Mouse (Mus musculus) cerebellum, adult 2 months (tissue): ENCODE measurements around the gene Fam173a. TPM values are rescaled to one million over a fixed set of nuclear protein-coding genes. Genes with fewer than 3 reads are reported as not detected.
A peak's percentile ranks its signal among the peaks of the same experiment; 100 is the strongest.

Source experiments
- DNase-seq, 2 experiments: peaks; one replicate each; pipeline ENCODE4 v3.0.0; 2021
- H3K27ac ChIP-seq: fragments of 200-500 bp; 2 replicates; pipeline ENCODE4 v1.5.1; 2012; ENCODE audit warnings: low read length, control low read depth, inconsistent platforms; ENCODE audit not compliant: insufficient read depth
- H3K27me3 ChIP-seq: fragments of 200-500 bp; 2 replicates; pipeline ENCODE4 v1.6.1; 2012; ENCODE audit warnings: inconsistent platforms, mild to moderate bottlenecking, low read length, moderate library complexity; ENCODE audit not compliant: control insufficient read depth, insufficient read depth
- H3K4me1 ChIP-seq: fragments of 200-500 bp; 2 replicates; pipeline ENCODE4 v1.6.1; 2011; ENCODE audit warnings: low read length; ENCODE audit not compliant: control insufficient read depth, insufficient read depth
- H3K4me3 ChIP-seq: fragments of 200-500 bp; replicated peaks from 2 replicates; pipeline ENCODE3; 2011; ENCODE audit warnings: mild to moderate bottlenecking, low read depth, low read length, control low read depth; ENCODE audit not compliant: insufficient read depth
- CTCF ChIP-seq: fragments of 200-500 bp; IDR thresholded peaks from 2 replicates; pipeline ENCODE4 v1.5.1; 2011; ENCODE audit warnings: low read depth, mild to moderate bottlenecking, control low read depth, low read length, moderate library complexity, borderline replicate concordance; ENCODE audit not compliant: insufficient read depth
- POLR2A ChIP-seq: fragments of 200-500 bp; IDR thresholded peaks from 2 replicates; pipeline ENCODE4 v1.6.1; 2011; ENCODE audit warnings: low read length, control low read depth, borderline replicate concordance; ENCODE audit not compliant: insufficient read depth
- WGBS: fragments of 180-500 bp; shearing (Covaris S2); methylation state at CpG from one replicate; pipeline ENCODE4 v1.1.7; 2018; 5-methylcytosine and 5-hydroxymethylcytosine counted together
- polyA plus RNA-seq: library from polyadenylated mRNA; depleted of rRNA; stranded (reverse); fragments of >200 nt; gene quantifications from 2 replicates; pipeline ENCODE4 v1.2.3, GENCODE M21; 2012

Gene Fam173a
- polyA plus RNA-seq, 1 experiment, result 167 TPM

- no peaks in the 10 kb centered on the region for H3K27me3 ChIP-seq
- WGBS, result 89% methylated on average over 9 of the region's 9 CpGs
These were observed 5.8 kb downstream of the Fam173a start for GRCm38 (mm10) chr17:25786781-25787504.

DNA sequence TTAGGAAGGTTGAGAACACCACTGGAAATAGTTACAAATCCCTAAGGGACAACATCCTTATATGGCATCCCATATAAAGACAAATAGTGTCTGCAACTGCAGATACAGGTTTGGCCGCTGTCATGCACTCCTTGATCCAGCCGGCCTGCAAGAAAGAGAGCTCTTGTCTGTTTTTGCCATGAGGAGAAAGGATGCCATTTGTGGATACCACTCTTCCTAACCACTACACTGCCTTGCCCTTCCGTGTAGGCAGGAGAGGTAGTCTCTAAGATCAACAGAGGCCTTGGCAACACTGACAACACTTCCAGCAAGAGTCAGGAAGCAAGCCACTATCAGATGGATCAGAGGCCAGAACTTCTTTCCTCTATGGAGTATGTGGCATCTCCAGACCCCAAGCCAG, 6.4 kb downstream of the Fam173a start, which contains the start of gene Ccdc78:
Gene Ccdc78, plus strand, starts transcription at position 301 of the 400 bp plus-strand sequence.
- H3K27ac ChIP-seq, result no peak within 1 kb of the TSS
- H3K27me3 ChIP-seq, result no peaks in the 10 kb centered on the region
- H3K4me3 ChIP-seq, result peak within 1 kb of the TSS; percentile 68
- WGBS, result 86% methylated on average over 3 of the region's 3 CpGs
- DNase-seq, result no peak
- H3K4me1 ChIP-seq, result peaks cover 15% of the 10 kb centered on the region
- TF ChIP-seq POLR2A, result no peak
- no peak for TF ChIP-seq CTCF

More at GRCm38 (mm10) chr17:25786781-25787504, 5.8 kb downstream of the Fam173a start:
- TF ChIP-seq POLR2A (no peak), CTCF (no peak)
- DNase-seq, result no peak
- Histone ChIP-seq H3K27ac (no peak overlapping the region), H3K4me3 (no peak overlapping the region), H3K4me1 (peaks cover 15% of the 10 kb centered on the region)

GRCm38 (mm10) chr17:25785281-25785745, 7.4 kb downstream of the Fam173a start, which contains the start of gene Haghl:
TSS of gene Haghl (minus strand) at chr17:25785673.
- Histone ChIP-seq H3K27ac (peak within 1 kb of the TSS; percentile 27), H3K4me3 (peak within 1 kb of the TSS; percentile 68), H3K4me1 (peaks cover 15% of the 10 kb centered on the region), H3K27me3 (no peaks in the 10 kb centered on the region)
- DNase-seq, result peak; percentile 96 to 99
- WGBS, result under 1% methylated on average over 23 of the region's 23 CpGs
- no peak for TF ChIP-seq CTCF
- TF ChIP-seq POLR2A, result peak; percentile 97

- H3K4me1 ChIP-seq, result peaks cover 15% of the 10 kb centered on the region
- H3K27me3 ChIP-seq, result no peaks in the 10 kb centered on the region
- WGBS, result 31% methylated on average over 15 of the region's 15 CpGs
- H3K27ac ChIP-seq, result no peak overlapping the region
- H3K4me3 ChIP-seq, result peak overlapping the region; percentile 68
- TF ChIP-seq POLR2A (no peak), CTCF (no peak)
- DNase-seq, result no peak
These were observed 8.7 kb downstream of the Fam173a start for GRCm38 (mm10) chr17:25783861-25784574.

DNA sequence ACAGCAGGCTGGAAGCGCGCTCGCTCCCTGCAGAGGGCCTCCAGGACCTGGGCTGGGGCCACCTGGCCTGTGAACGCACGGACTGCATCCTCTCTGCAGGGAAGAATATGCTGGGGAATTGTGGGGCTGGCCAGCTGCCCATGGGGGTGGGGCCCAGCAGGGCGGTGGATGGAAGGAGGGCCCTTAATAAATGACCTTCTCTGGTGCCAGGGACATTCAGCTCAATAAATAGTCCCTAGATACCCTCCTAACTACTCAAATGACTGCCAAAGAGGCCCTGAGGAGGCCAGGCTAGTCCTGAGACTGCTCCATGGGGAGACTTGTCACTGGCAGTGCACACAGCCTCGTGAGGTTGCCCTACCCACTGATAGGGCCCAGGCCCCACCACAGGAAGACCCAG, 9.6 kb downstream of the Fam173a start:
- TF ChIP-seq CTCF (no peak), POLR2A (0 out of 2 replicates have a peak, but pooled peaks have one; percentile 13)
- peak; percentile 70 to 72 for DNase-seq
- Histone ChIP-seq H3K4me3 (no peak overlapping the region), H3K27ac (no peak overlapping the region), H3K27me3 (no peaks in the 10 kb centered on the region), H3K4me1 (peaks cover 15% of the 10 kb centered on the region)
- 6% methylated on average over 7 of the region's 7 CpGs for WGBS

- Histone ChIP-seq H3K4me1 (peaks cover 15% of the 10 kb centered on the region), H3K4me3 (no peak overlapping the region), H3K27me3 (no peaks in the 10 kb centered on the region), H3K27ac (no peak overlapping the region)
- WGBS, result 80% methylated on average over 6 of the region's 6 CpGs
- no peak for DNase-seq
- TF ChIP-seq CTCF (no peak), POLR2A (no peak)
These were observed 11.4 kb downstream of the Fam173a start for GRCm38 (mm10) chr17:25781339-25781738.

DNA sequence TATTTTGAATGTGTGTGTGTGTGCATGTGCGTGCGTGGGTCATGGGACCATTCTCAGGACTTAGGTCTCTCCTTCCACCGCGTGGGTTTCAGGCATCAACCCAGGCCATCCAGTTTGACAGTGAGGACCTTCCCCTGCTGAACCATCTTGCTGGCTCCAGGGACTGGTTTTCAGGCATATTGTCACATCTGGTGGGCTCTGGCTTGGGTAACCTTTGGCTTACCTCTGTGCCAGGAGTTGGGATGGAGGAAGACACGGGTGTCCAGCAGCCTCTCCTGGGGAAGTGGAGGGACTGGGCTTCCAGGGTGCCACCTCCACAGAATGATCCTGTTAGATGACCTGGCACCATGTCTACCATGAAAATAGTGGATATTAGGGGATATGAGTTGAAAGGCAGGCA, 14.8 kb downstream of the Fam173a start:
- Histone ChIP-seq H3K27me3 (no peaks in the 10 kb centered on the region), H3K27ac (no peak overlapping the region), H3K4me1 (0 out of 2 replicates have a peak, but pooled peaks cover 6% of the 10 kb centered on the region), H3K4me3 (no peak overlapping the region)
- 91% methylated on average over 5 of the region's 5 CpGs for WGBS
- TF ChIP-seq POLR2A (no peak), CTCF (no peak)
- no peak for DNase-seq
